Mouse (Mus musculus): ENCODE data around the gene Pard3b. TPM values are rescaled to one million over a fixed set of nuclear protein-coding genes. Genes with fewer than 3 reads are reported as not detected.
A peak's percentile ranks its signal among the peaks of the same experiment; 100 is the strongest.

Pard3b gene
- total RNA-seq, 2 experiments from 2014 or later: 1.4 to 2.0 TPM

- ATAC-seq (replicated peaks; ENCODE audit: low FRiP score, low TSS enrichment, poor library complexity, severe bottlenecking): no peak
Observed at GRCm38 (mm10) chr1:61736550-61736949, 97.9 kb downstream of the Pard3b start.

- no peak for ATAC-seq (replicated peaks; ENCODE audit: low FRiP score, low TSS enrichment, poor library complexity, severe bottlenecking)
Observed at GRCm38 (mm10) chr1:61742831-61743230, 104.2 kb downstream of the Pard3b start.

GRCm38 (mm10) chr1:61747481-61747880 lies 108.9 kb downstream of the Pard3b start:
- ATAC-seq (replicated peaks; ENCODE audit: low FRiP score, low TSS enrichment, poor library complexity, severe bottlenecking): no peak

GRCm38 (mm10) chr1:61751008-61751407 lies 112.4 kb downstream of the Pard3b start:
- no peak for ATAC-seq (replicated peaks; ENCODE audit: low FRiP score, low TSS enrichment, poor library complexity, severe bottlenecking)

- ATAC-seq (replicated peaks; ENCODE audit: low FRiP score, low TSS enrichment, poor library complexity, severe bottlenecking): no peak
Observed at GRCm38 (mm10) chr1:61756771-61757170, 118.1 kb downstream of the Pard3b start.

- peak; percentile 87 for ATAC-seq (replicated peaks; ENCODE audit: low FRiP score, low TSS enrichment, poor library complexity, severe bottlenecking)
Observed at GRCm38 (mm10) chr1:61771213-61771612, 132.6 kb downstream of the Pard3b start.

GRCm38 (mm10) chr1:61778731-61779130 lies 140.1 kb downstream of the Pard3b start:
- ATAC-seq (replicated peaks; ENCODE audit: low FRiP score, low TSS enrichment, poor library complexity, severe bottlenecking): no peak

GRCm38 (mm10) chr1:61779906-61780305 lies 141.3 kb downstream of the Pard3b start:
- no peak for ATAC-seq (replicated peaks; ENCODE audit: low FRiP score, low TSS enrichment, poor library complexity, severe bottlenecking)

- no peak for ATAC-seq (replicated peaks; ENCODE audit: low FRiP score, low TSS enrichment, poor library complexity, severe bottlenecking)
Observed at GRCm38 (mm10) chr1:61796296-61796695, 157.7 kb downstream of the Pard3b start.

- ATAC-seq (replicated peaks; ENCODE audit: low FRiP score, low TSS enrichment, poor library complexity, severe bottlenecking): 0 out of 2 replicates have a peak, but pooled peaks have one; percentile 47
Observed at GRCm38 (mm10) chr1:61820213-61820612, 181.6 kb downstream of the Pard3b start.

- ATAC-seq (replicated peaks; ENCODE audit: low FRiP score, low TSS enrichment, poor library complexity, severe bottlenecking): no peak
Observed at GRCm38 (mm10) chr1:61825560-61826191, 187.1 kb downstream of the Pard3b start.

GRCm38 (mm10) chr1:61837006-61837544 lies 198.5 kb downstream of the Pard3b start:
- ATAC-seq (replicated peaks; ENCODE audit: low FRiP score, low TSS enrichment, poor library complexity, severe bottlenecking): no peak

- ATAC-seq (replicated peaks; ENCODE audit: low FRiP score, low TSS enrichment, poor library complexity, severe bottlenecking): no peak
Observed at GRCm38 (mm10) chr1:61846606-61847005, 208.0 kb downstream of the Pard3b start.

- no peak for ATAC-seq (replicated peaks; ENCODE audit: low FRiP score, low TSS enrichment, poor library complexity, severe bottlenecking)
Observed at GRCm38 (mm10) chr1:61849029-61849714, 210.5 kb downstream of the Pard3b start.

- no peak for ATAC-seq (replicated peaks; ENCODE audit: low FRiP score, low TSS enrichment, poor library complexity, severe bottlenecking)
Observed at GRCm38 (mm10) chr1:61850471-61850870, 211.8 kb downstream of the Pard3b start.

- ATAC-seq (replicated peaks; ENCODE audit: low FRiP score, low TSS enrichment, poor library complexity, severe bottlenecking): no peak
Observed at GRCm38 (mm10) chr1:61851176-61851575, 212.6 kb downstream of the Pard3b start.

- ATAC-seq (replicated peaks; ENCODE audit: low FRiP score, low TSS enrichment, poor library complexity, severe bottlenecking): no peak
Observed at GRCm38 (mm10) chr1:61867286-61868082, 228.9 kb downstream of the Pard3b start.

- no peak for ATAC-seq (replicated peaks; ENCODE audit: low FRiP score, low TSS enrichment, poor library complexity, severe bottlenecking)
Observed at GRCm38 (mm10) chr1:61874875-61875274, 236.3 kb downstream of the Pard3b start.

GRCm38 (mm10) chr1:61879706-61880470 lies 241.3 kb downstream of the Pard3b start:
- ATAC-seq (replicated peaks; ENCODE audit: low FRiP score, low TSS enrichment, poor library complexity, severe bottlenecking): no peak
